Mouse (Mus musculus): Measurements from ENCODE around the gene Setd1b.
"Not testable (repeated sequence)": the region's sequence is repeated elsewhere in the genome, so short reads cannot be mapped to it uniquely, and the experiment has no call there.

Setd1b gene

DNA sequence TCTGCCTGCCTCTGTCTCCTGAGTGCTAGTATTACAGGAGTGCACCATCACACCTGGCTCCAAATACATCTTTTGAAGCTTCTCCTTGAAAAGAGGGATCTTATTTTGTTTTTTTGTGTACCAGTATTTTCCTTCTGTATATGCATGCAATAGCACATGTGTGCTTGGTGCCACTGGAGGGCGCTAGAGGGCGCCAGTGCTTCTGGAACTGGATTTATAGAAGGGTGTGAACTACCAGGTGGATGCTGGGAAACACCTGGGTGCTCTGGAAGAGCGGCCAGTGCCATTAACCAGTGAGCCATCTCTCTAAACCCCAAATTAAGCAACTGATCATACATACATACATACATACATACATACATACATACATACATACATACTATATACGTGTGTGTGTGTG lies 60.8 kb downstream of the Setd1b start:
- DNase-seq (ENCODE audit: low spot score): not testable (repeated sequence)

DNA sequence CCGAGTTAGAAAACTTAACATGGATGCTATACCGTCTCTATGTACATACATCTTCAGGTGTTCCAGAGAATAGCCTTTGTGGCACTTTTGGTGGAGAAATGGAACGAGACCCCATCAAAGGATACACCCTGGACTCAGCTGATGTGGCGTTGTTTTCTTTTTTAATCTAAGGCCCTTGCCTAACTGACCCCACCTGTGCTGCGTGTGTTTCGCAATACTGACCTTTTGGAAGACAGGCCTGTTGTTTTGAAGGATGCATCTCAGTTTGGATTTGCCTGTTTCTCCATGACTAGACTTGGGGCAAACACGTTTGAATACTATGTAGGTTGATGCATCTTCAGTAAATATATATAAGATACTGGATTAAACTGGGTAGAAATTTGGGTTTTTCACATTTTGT lies 61.6 kb downstream of the Setd1b start:
- DNase-seq (ENCODE audit: low spot score): not testable (repeated sequence)
